Mouse (Mus musculus): Measurements from ENCODE around the gene Gm47996. TPM values are rescaled to one million over a fixed set of nuclear protein-coding genes. Genes with fewer than 3 reads are reported as not detected.

The Gm47996 gene
- polyA plus RNA-seq, 2 experiments: 0.46 to 0.52 TPM

DNA sequence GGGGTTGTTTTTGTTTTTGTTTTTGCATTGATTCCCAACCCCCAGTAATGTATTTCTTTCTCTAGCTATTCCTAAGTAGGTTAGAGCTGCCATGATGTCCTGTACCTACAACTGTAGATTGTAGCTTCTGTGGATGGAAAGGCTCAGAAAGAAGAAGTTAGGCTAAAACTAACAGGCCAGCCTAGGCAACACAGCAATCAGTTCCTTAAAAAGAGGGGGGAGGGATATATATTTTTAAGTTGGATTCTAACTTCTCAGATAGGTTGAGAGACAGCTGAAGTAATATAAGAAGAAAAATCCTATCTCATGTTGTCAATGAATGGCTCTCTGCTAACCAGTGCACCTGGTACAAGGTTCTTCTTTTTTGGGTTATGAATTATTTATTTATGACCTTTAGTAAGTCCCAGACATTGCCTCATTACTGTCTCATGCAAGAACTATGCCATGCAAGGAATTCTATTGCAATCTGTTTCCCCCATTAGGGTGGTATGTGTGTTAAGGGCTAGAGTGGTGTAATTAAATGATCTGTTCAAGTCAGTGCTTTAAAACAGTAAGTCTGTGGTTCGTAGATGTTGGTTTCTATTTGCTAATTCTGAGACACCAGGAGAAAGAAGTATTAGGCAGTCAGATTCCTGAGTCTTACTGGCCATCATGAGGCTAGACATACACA is 18.5 kb downstream of the Gm47996 start:
- ATAC-seq (ENCODE audit: insufficient read depth): no peak
- no peaks in the 10 kb centered on the region for H3K36me3 ChIP-seq (replicated peaks; ENCODE audit: control insufficient read depth, insufficient read depth, low read depth)

GRCm38 (mm10) chr1:151232346-151232745 is 22.4 kb downstream of the Gm47996 start:
- Histone ChIP-seq H3K27me3 (ENCODE audit: control insufficient read depth, insufficient read depth, low read length) (no peaks in the 10 kb centered on the region), H3K36me3 (replicated peaks; ENCODE audit: control insufficient read depth, insufficient read depth, low read depth) (no peaks in the 10 kb centered on the region), H3K4me3 (ENCODE audit: insufficient read depth in 1 of 2, low read depth in 2 of 2, low read length in 2 of 2) (no peak overlapping the region), H3K27ac (no peak overlapping the region), H3K4me2 (ENCODE audit: low read depth) (no peak overlapping the region), H3K4me1 (replicated peaks; ENCODE audit: control insufficient read depth in 2 of 2, insufficient read depth in 2 of 2, low read length in 1 of 2) (no peaks in the 10 kb centered on the region), H3K9ac (replicated peaks) (no peak overlapping the region), H3K9me3 (ENCODE audit: control insufficient read depth, low read length) (no peaks in the 10 kb centered on the region)
- ATAC-seq (ENCODE audit: insufficient read depth) (no peak), DNase-seq (ENCODE audit: low read depth in 3 of 3, low spot score in 3 of 3) (no peak)
- no peak for TF ChIP-seq EP300 (IDR thresholded peaks at IDR 0.05; ENCODE audit: low read depth)
- no peak for TF ChIP-seq CTCF (IDR thresholded peaks at IDR 0.05; ENCODE audit: low read depth)
- whole genome bisulfite sequencing (ENCODE audit: insufficient replicate concordance): 58% methylated on average over 3 of the region's 3 CpGs

More for the DNA sequence above, 18.5 kb downstream of the Gm47996 start:
- H3K9ac ChIP-seq (replicated peaks): no peak overlapping the region
- H3K4me2 ChIP-seq (ENCODE audit: low read depth): no peak overlapping the region
- no peaks in the 10 kb centered on the region for H3K27me3 ChIP-seq (ENCODE audit: control insufficient read depth, insufficient read depth, low read length)
- no peaks in the 10 kb centered on the region for H3K9me3 ChIP-seq (ENCODE audit: control insufficient read depth, low read length)
- 49% methylated on average over 1 of the region's 1 CpGs for WGBS (ENCODE audit: insufficient replicate concordance)
- no peak overlapping the region for H3K27ac ChIP-seq
- no peak for DNase-seq (ENCODE audit: low read depth in 3 of 3, low spot score in 3 of 3)
- H3K4me3 ChIP-seq (ENCODE audit: insufficient read depth in 1 of 2, low read depth in 2 of 2, low read length in 2 of 2): no peak overlapping the region
- no peak for TF ChIP-seq EP300 (IDR thresholded peaks at IDR 0.05; ENCODE audit: low read depth)
- no peak for TF ChIP-seq CTCF (IDR thresholded peaks at IDR 0.05; ENCODE audit: low read depth)
- no peaks in the 10 kb centered on the region for H3K4me1 ChIP-seq (replicated peaks; ENCODE audit: control insufficient read depth in 2 of 2, insufficient read depth in 2 of 2, low read length in 1 of 2)

- ATAC-seq (ENCODE audit: insufficient read depth) (no peak), DNase-seq (ENCODE audit: low read depth in 3 of 3, low spot score in 3 of 3) (no peak)
- no peak overlapping the region for H3K27ac ChIP-seq
- no peaks in the 10 kb centered on the region for H3K9me3 ChIP-seq (ENCODE audit: control insufficient read depth, low read length)
- H3K9ac ChIP-seq (replicated peaks): no peak overlapping the region
- no peaks in the 10 kb centered on the region for H3K27me3 ChIP-seq (ENCODE audit: control insufficient read depth, insufficient read depth, low read length)
- no peaks in the 10 kb centered on the region for H3K36me3 ChIP-seq (replicated peaks; ENCODE audit: control insufficient read depth, insufficient read depth, low read depth)
- no peak for TF ChIP-seq EP300 (IDR thresholded peaks at IDR 0.05; ENCODE audit: low read depth)
- TF ChIP-seq CTCF (IDR thresholded peaks at IDR 0.05; ENCODE audit: low read depth): no peak
- 64% methylated on average over 3 of the region's 3 CpGs for WGBS (ENCODE audit: insufficient replicate concordance)
- no peak overlapping the region for H3K4me2 ChIP-seq (ENCODE audit: low read depth)
- peaks cover 0 to 6% of the 10 kb centered on the region in 2 experiments; a peak in 2 of 4 replicates for H3K4me1 ChIP-seq (replicated peaks; ENCODE audit: control insufficient read depth in 2 of 2, insufficient read depth in 2 of 2, low read length in 1 of 2)
- no peak overlapping the region for H3K4me3 ChIP-seq (ENCODE audit: insufficient read depth in 1 of 2, low read depth in 2 of 2, low read length in 2 of 2)
These were observed 23.8 kb downstream of the Gm47996 start for GRCm38 (mm10) chr1:151233756-151234155.

DNA sequence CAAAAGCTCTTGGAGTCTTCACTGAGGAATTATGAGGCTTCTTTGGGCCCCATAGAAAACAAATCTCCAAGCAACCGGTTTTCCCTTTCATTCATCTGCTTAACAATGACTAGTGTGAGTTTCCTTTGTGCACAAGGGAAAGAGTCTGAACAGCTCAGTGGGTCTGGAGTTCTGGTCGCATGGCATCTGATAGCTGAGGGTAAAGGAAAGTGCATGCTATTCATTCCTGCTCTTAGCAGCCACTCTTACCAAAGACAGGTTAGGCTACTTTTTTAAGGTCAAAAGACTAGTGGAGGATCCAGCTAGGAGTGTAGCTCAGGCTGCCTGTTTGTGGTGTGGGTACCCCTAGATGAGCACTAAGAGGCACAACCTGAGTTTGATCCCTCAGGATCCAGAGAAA is 25.6 kb downstream of the Gm47996 start:
- peaks cover 0 to 9% of the 10 kb centered on the region in 2 experiments; a peak in 2 of 4 replicates for H3K4me1 ChIP-seq (replicated peaks; ENCODE audit: control insufficient read depth in 2 of 2, insufficient read depth in 2 of 2, low read length in 1 of 2)
- no peak overlapping the region for H3K4me3 ChIP-seq (ENCODE audit: insufficient read depth in 1 of 2, low read depth in 2 of 2, low read length in 2 of 2)
- no peak overlapping the region for H3K9ac ChIP-seq (replicated peaks)
- H3K9me3 ChIP-seq (ENCODE audit: control insufficient read depth, low read length): no peaks in the 10 kb centered on the region
- ATAC-seq (ENCODE audit: insufficient read depth) (no peak), DNase-seq (ENCODE audit: low read depth in 3 of 3, low spot score in 3 of 3) (no peak)
- H3K27me3 ChIP-seq (ENCODE audit: control insufficient read depth, insufficient read depth, low read length): no peaks in the 10 kb centered on the region
- TF ChIP-seq CTCF (IDR thresholded peaks at IDR 0.05; ENCODE audit: low read depth) (no peak), EP300 (IDR thresholded peaks at IDR 0.05; ENCODE audit: low read depth) (no peak)
- H3K27ac ChIP-seq: no peak overlapping the region
- no peak overlapping the region for H3K4me2 ChIP-seq (ENCODE audit: low read depth)
- 44% methylated on average over 2 of the region's 2 CpGs for WGBS (ENCODE audit: insufficient replicate concordance)
- no peaks in the 10 kb centered on the region for H3K36me3 ChIP-seq (replicated peaks; ENCODE audit: control insufficient read depth, insufficient read depth, low read depth)

DNA sequence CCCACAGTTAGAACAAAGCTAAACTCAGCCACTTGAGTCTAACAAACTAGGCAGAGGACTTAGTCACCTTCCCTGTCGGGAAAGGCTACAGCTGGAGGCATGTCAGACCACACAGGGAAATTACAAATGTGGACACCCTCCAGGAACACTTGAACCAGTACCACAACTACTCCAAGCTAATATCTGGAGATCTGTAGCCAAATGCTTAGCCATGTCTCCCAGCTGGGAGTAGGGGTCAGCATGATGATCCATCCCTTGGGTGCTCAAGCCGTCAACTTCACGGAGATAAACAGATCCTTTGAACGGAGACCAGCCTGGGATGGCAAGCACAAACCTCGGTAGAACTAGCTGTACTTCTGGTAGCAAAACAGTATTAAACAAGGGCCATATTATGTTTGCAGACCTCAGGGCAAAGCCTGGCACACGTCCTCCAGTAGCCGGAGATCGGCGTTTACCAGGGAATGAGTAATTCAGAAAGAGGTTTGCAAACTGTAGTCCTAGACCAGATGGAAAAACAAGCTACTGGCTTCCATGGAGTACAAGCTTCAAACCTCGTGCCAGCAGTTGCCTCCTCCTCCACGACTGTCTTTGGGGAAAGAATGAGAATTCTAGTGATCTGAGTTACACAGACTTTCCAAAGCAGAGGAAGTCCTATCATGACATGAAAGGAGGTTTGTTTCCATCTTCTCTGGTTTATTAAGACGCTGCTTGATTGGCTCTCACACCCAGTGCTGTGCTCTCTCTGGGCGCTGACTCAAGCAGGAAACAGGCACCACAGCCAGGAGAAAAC is 26.4 kb downstream of the Gm47996 start:
- Histone ChIP-seq H3K4me3 (ENCODE audit: insufficient read depth in 1 of 2, low read depth in 2 of 2, low read length in 2 of 2) (no peak overlapping the region), H3K4me1 (replicated peaks; ENCODE audit: control insufficient read depth in 2 of 2, insufficient read depth in 2 of 2, low read length in 1 of 2) (peaks cover 0 to 9% of the 10 kb centered on the region in 2 experiments; a peak in 2 of 4 replicates), H3K9ac (replicated peaks) (no peak overlapping the region), H3K4me2 (ENCODE audit: low read depth) (no peak overlapping the region), H3K36me3 (replicated peaks; ENCODE audit: control insufficient read depth, insufficient read depth, low read depth) (no peaks in the 10 kb centered on the region), H3K27me3 (ENCODE audit: control insufficient read depth, insufficient read depth, low read length) (no peaks in the 10 kb centered on the region), H3K27ac (no peak overlapping the region), H3K9me3 (ENCODE audit: control insufficient read depth, low read length) (no peaks in the 10 kb centered on the region)
- DNase-seq (ENCODE audit: low read depth in 3 of 3, low spot score in 3 of 3) (no peak), ATAC-seq (ENCODE audit: insufficient read depth) (no peak)
- TF ChIP-seq CTCF (IDR thresholded peaks at IDR 0.05; ENCODE audit: low read depth) (no peak), EP300 (IDR thresholded peaks at IDR 0.05; ENCODE audit: low read depth) (no peak)
- WGBS (ENCODE audit: insufficient replicate concordance): 51% methylated on average over 13 of the region's 13 CpGs
